Mouse (Mus musculus) layer of hippocampus, adult 9-10 months (tissue): ENCODE measurements at regions not wholly inside any gene's neighbourhood (a gene's known extent, or its start where the extent isn't known, plus 50 kb on each side); places are given as distances from the start of the nearest gene placed in this dataset.

Experiments
- DNase-seq: peaks from one replicate; pipeline ENCODE4 v3.0.0; 2022; ENCODE audit warnings: low spot score

GRCm38 (mm10) chr9:26247669-26248068 lies 485.9 kb upstream of the B3gat1 start:
- DNase-seq, result no peak

GRCm38 (mm10) chr9:26264867-26265725 lies 468.4 kb upstream of the B3gat1 start:
- DNase-seq, result peak; percentile 88
